Mouse (Mus musculus) limb, embryonic 11.5 days (tissue): ENCODE measurements around the gene Manf. TPM values are rescaled to one million over a fixed set of nuclear protein-coding genes. Genes with fewer than 3 reads are reported as not detected.

Source experiments
- ATAC-seq: fragments of 200-750 bp; cut with Nextera tagmentation; 2 replicates; pipeline ENCODE4 v1.8.0; 2017; ENCODE audit warnings: low read depth; ENCODE audit not compliant: insufficient number of reproducible peaks, low FRiP score, low TSS enrichment
- DNase-seq: peaks from one replicate; pipeline ENCODE4 v3.0.0-alpha.2; 2015; ENCODE audit warnings: low spot score
- H3K27ac ChIP-seq: fragments of 300-500 bp; sonication (generic); replicated peaks from 2 replicates; pipeline ENCODE4 v1.5.1; 2014; ENCODE audit warnings: low read depth, mild to moderate bottlenecking, low read length
- H3K27me3 ChIP-seq: fragments of 300-500 bp; sonication (generic); 2 replicates; pipeline ENCODE4 v1.6.1; 2014; ENCODE audit warnings: mild to moderate bottlenecking, low read length, mixed read lengths; ENCODE audit not compliant: control insufficient read depth, insufficient read depth
- H3K36me3 ChIP-seq: fragments of 300-500 bp; sonication (generic); 2 replicates; pipeline ENCODE4 v1.6.1; 2014; ENCODE audit warnings: mild to moderate bottlenecking, low read length, moderate library complexity, mixed read lengths; ENCODE audit not compliant: control insufficient read depth, insufficient read depth
- H3K4me1 ChIP-seq: fragments of 300-500 bp; sonication (generic); 2 replicates; pipeline ENCODE4 v1.6.1; 2014; ENCODE audit warnings: low read length, mixed read lengths; ENCODE audit not compliant: control insufficient read depth, insufficient read depth
- H3K4me2 ChIP-seq: fragments of 300-500 bp; sonication (generic); 2 replicates; pipeline ENCODE4 v1.6.1; 2014; ENCODE audit warnings: low read depth, mild to moderate bottlenecking, moderate library complexity; ENCODE audit not compliant: severe bottlenecking
- H3K4me3 ChIP-seq: fragments of 300-500 bp; sonication (generic); 2 replicates; pipeline ENCODE4 v1.5.1; 2014; ENCODE audit warnings: low read depth, low read length
- H3K9ac ChIP-seq: fragments of 300-500 bp; sonication (generic); 2 replicates; pipeline ENCODE4 v1.6.1; 2014; ENCODE audit warnings: mild to moderate bottlenecking, low read length
- H3K9me3 ChIP-seq: fragments of 300-500 bp; sonication (generic); 2 replicates; pipeline ENCODE4 v1.6.1; 2016; ENCODE audit warnings: low read length; ENCODE audit not compliant: control insufficient read depth
- WGBS: fragments of 180-500 bp; shearing (Covaris S2); extraction: QIAGEN DNeasy Blood & Tissue Kit; methylation state at CpG from one replicate; pipeline ENCODE4 v1.1.7; 2014; 5-methylcytosine and 5-hydroxymethylcytosine counted together
- polyA plus RNA-seq: library from polyadenylated mRNA; unstranded; fragments of >200 nt; fragmentation: Nextera tagmentation; extraction: Ambion mirVana; gene quantifications from 2 replicates; pipeline ENCODE4 v1.2.1, GENCODE M21; 2014

Gene Manf
- polyA plus RNA-seq, 1 experiment from 2014 or later, result 331 TPM

GRCm38 (mm10) chr9:106788812-106789321 is 102.9 kb downstream of the Manf start, which contains the start of gene Rad54l2:
Gene Rad54l2 (minus strand): TSS chr9:106789194.
- DNase-seq (peak; percentile 94), ATAC-seq (peak; percentile 87)
- Histone ChIP-seq H3K36me3 (no peaks in the 10 kb centered on the region), H3K9ac (peak within 1 kb of the TSS; percentile 95), H3K27ac (peak within 1 kb of the TSS; percentile 70), H3K4me3 (peak within 1 kb of the TSS; percentile 79), H3K4me2 (peak within 1 kb of the TSS; percentile 59), H3K27me3 (no peaks in the 10 kb centered on the region), H3K9me3 (no peaks in the 10 kb centered on the region), H3K4me1 (peaks cover 3% of the 10 kb centered on the region; the same call in 1 of the 2 replicates)
- WGBS, result under 1% methylated on average over 49 of the region's 49 CpGs

Other genes starting within 250 kb of the Manf start
- gene Grm2, start 235.9 kb downstream of the Manf start, polyA plus RNA-seq, result 0.09 and 0.11 TPM in 2 replicates
- gene Tex264, start 206.1 kb downstream of the Manf start, polyA plus RNA-seq, result 34.9 and 37.9 TPM in 2 replicates
- gene Rad54l2, start 102.8 kb downstream of the Manf start, polyA plus RNA-seq, result 7.5 and 7.7 TPM in 2 replicates
- gene Dcaf1, start 70.1 kb downstream of the Manf start, polyA plus RNA-seq, result 32.9 and 33.6 TPM in 2 replicates
- 23.1 and 26.6 TPM in 2 replicates for gene Rbm15b, start 4.6 kb downstream of the Manf start, polyA plus RNA-seq